Mouse (Mus musculus) midbrain, embryonic 11.5 days (tissue): ENCODE measurements around the gene Ccdc6. TPM values are rescaled to one million over a fixed set of nuclear protein-coding genes. Genes with fewer than 3 reads are reported as not detected.
A peak's percentile ranks its signal among the peaks of the same experiment; 100 is the strongest.

Experiments used
- ATAC-seq: fragments of 200-750 bp; cut with Nextera tagmentation; 2 replicates; pipeline ENCODE4 v1.8.0; 2017; ENCODE audit warnings: moderate TSS enrichment, moderate library complexity; ENCODE audit not compliant: low FRiP score
- DNase-seq: peaks from one replicate; pipeline ENCODE4 v3.0.0; 2015; ENCODE audit warnings: low spot score; ENCODE audit errors: missing footprints
- H3K27ac ChIP-seq: fragments of 300-500 bp; sonication (generic); 2 replicates; pipeline ENCODE4 v1.5.1; 2014; ENCODE audit warnings: low read depth, low read length
- H3K27me3 ChIP-seq: fragments of 300-500 bp; sonication (generic); 2 replicates; pipeline ENCODE4 v1.6.1; 2014; ENCODE audit warnings: mild to moderate bottlenecking, low read length, moderate library complexity, mixed read lengths; ENCODE audit not compliant: control insufficient read depth, insufficient read depth
- H3K36me3 ChIP-seq: fragments of 300-500 bp; sonication (generic); 2 replicates; pipeline ENCODE4 v1.6.1; 2014; ENCODE audit warnings: mild to moderate bottlenecking, low read length, moderate library complexity, mixed read lengths; ENCODE audit not compliant: control insufficient read depth, insufficient read depth
- H3K4me1 ChIP-seq: fragments of 300-500 bp; sonication (generic); 2 replicates; pipeline ENCODE4 v1.6.1; 2014; ENCODE audit warnings: low read length; ENCODE audit not compliant: control insufficient read depth, insufficient read depth
- H3K4me2 ChIP-seq: fragments of 300-500 bp; sonication (generic); 2 replicates; pipeline ENCODE4 v1.6.1; 2014; ENCODE audit warnings: mild to moderate bottlenecking, moderate library complexity
- H3K4me3 ChIP-seq: fragments of 300-500 bp; sonication (generic); 2 replicates; pipeline ENCODE4 v1.5.1; 2014; ENCODE audit warnings: low read depth, low read length
- H3K9ac ChIP-seq: fragments of 300-500 bp; sonication (generic); 2 replicates; pipeline ENCODE4 v1.6.1; 2014; ENCODE audit warnings: low read length
- H3K9me3 ChIP-seq: fragments of 300-500 bp; sonication (generic); 2 replicates; pipeline ENCODE4 v1.6.1; 2016; ENCODE audit warnings: low read length; ENCODE audit not compliant: control insufficient read depth
- WGBS: fragments of 180-500 bp; shearing (Covaris S2); extraction: QIAGEN DNeasy Blood & Tissue Kit; methylation state at CpG from one replicate; pipeline ENCODE4 v1.1.7; 2014; 5-methylcytosine and 5-hydroxymethylcytosine counted together
- polyA plus RNA-seq: library from polyadenylated mRNA; unstranded; fragments of >200 nt; fragmentation: Nextera tagmentation; extraction: Ambion mirVana; gene quantifications from 2 replicates; pipeline ENCODE4 v1.2.1, GENCODE M21; 2014

The Ccdc6 gene
- polyA plus RNA-seq, 1 experiment from 2014 or later: 22.3 TPM

DNA sequence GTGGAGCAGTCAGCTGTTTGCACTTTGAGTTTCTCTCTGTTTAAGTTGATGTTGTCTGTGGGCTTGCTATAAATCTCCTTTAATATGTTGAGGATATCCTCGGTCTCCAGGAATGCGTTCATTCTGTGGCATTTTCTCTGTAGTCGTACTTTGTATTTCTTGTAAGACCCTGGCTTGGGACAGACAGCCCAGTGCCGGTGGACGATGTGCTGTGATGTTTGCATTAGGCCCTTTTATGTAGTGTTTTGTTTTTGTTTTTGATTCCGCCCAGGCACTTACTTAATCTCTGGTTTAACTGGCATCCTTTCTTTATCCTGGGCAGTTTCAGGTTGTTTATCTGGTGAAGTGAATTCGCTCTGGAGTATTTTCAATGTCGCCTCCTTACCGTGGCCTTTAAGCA, 22.5 kb downstream of the Ccdc6 start:
- DNase-seq (peak; percentile 94), ATAC-seq (peak; percentile 25; the same call in 1 of the 2 replicates)
- peak overlapping the region; percentile 46 for H3K9ac ChIP-seq
- peaks cover 27% of the 10 kb centered on the region for H3K4me1 ChIP-seq
- H3K36me3 ChIP-seq: no peaks in the 10 kb centered on the region
- no peaks in the 10 kb centered on the region for H3K9me3 ChIP-seq
- peak overlapping the region; percentile 28; the same call in 1 of the 2 replicates for H3K27ac ChIP-seq
- 26% methylated on average over 9 of the region's 9 CpGs for WGBS
- peak overlapping the region; percentile 8; the same call in 1 of the 2 replicates for H3K4me2 ChIP-seq
- H3K4me3 ChIP-seq: no peak overlapping the region
- H3K27me3 ChIP-seq: no peaks in the 10 kb centered on the region

DNA sequence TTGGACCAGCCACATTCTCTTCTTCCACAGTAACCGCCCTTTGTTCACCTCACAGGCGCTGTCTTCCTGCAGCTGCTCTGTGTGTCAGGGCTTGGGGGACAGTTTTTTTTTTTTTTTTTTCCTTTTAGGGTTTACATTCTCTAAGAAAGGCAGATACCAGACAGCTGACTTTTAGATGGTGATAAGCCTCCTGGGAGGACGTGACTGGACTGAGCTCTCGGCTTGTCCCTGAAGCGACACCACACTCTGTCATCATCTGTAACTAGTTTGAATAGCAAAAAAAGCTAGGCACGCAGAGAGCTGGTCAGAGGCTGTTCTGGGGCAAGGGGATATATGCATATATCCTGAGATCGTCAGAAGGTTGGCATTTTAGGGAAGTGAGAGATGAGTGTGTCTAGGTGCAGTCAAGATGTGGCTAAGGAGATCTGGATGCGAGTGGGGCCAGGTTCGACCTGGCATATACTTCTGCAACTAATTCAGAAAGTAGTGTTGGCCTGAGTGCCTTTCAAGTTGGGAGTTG, 23.0 kb downstream of the Ccdc6 start:
- H3K9ac ChIP-seq: peak overlapping the region; percentile 46
- no peak overlapping the region for H3K4me3 ChIP-seq
- H3K27ac ChIP-seq: peak overlapping the region; percentile 28
- H3K9me3 ChIP-seq: no peaks in the 10 kb centered on the region
- 47% methylated on average over 9 of the region's 9 CpGs for WGBS
- peaks cover 27% of the 10 kb centered on the region for H3K4me1 ChIP-seq
- no peaks in the 10 kb centered on the region for H3K36me3 ChIP-seq
- H3K4me2 ChIP-seq: peak overlapping the region; percentile 8; the same call in 1 of the 2 replicates
- DNase-seq: peak; percentile 89
- no peaks in the 10 kb centered on the region for H3K27me3 ChIP-seq
- ATAC-seq: peak; percentile 75

DNA sequence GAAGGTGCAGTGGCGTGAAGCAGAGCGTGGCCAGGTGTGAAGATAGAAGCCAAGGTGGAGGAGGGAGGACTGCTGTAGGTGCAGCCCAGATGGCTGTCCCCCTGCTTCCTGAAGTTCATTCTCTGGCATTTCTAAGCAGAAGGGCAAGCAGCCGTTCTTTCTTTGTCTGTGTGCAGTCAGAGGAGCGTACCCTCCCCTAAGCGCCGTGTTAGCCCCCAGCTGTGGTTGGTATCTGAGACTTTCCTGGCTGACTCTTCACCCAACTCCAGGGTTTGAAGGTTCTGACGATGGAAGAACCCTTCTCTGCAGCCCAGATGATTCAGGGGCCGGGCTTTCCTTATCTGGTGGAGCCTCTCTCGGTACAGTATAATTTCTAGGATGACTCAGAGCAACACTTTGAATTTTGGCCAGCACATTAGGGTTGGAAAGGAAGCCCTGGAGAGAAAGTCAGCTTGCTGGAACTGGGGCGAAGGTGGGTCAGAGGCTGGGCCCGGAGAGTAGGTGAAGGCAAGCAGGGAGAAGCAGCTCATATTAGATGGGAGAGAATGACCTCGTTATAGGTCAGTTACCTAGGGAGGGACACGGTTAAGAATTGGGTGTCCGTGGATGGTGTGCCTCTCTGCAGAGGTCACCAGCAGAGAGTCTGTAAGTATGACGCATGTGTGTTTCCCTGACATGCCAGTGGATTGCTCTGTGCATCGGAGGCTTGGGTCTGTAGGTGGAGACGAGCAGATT, 23.9 kb downstream of the Ccdc6 start:
- Histone ChIP-seq H3K27me3 (no peaks in the 10 kb centered on the region), H3K4me2 (no peak overlapping the region), H3K9me3 (no peaks in the 10 kb centered on the region), H3K4me1 (peaks cover 27% of the 10 kb centered on the region), H3K36me3 (no peaks in the 10 kb centered on the region), H3K27ac (peak overlapping the region; percentile 28; the same call in 1 of the 2 replicates), H3K4me3 (no peak overlapping the region), H3K9ac (peak overlapping the region; percentile 36; the same call in 1 of the 2 replicates)
- no peak for ATAC-seq
- DNase-seq: no peak
- WGBS: 66% methylated on average over 17 of the region's 17 CpGs

DNA sequence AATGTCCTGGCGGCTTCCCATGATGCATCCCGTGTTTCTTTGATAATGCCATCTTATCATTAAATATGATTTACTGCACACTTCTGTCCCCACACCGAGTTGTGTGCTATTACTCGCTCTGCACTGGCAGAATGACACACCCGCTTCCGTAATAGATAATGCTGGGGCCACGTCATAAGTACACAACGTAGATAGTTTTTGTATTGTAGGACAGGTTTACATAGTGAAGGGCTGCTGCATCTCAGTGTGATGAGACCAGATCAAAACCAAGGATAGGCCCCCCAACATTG, 24.4 kb downstream of the Ccdc6 start:
- Histone ChIP-seq H3K4me3 (no peak overlapping the region), H3K27ac (peak overlapping the region; percentile 28; the same call in 1 of the 2 replicates), H3K4me1 (peaks cover 27% of the 10 kb centered on the region), H3K9me3 (no peaks in the 10 kb centered on the region), H3K27me3 (no peaks in the 10 kb centered on the region), H3K9ac (no peak overlapping the region), H3K36me3 (no peaks in the 10 kb centered on the region), H3K4me2 (no peak overlapping the region)
- WGBS: 91% methylated on average over 8 of the region's 8 CpGs
- no peak for ATAC-seq
- no peak for DNase-seq

DNA sequence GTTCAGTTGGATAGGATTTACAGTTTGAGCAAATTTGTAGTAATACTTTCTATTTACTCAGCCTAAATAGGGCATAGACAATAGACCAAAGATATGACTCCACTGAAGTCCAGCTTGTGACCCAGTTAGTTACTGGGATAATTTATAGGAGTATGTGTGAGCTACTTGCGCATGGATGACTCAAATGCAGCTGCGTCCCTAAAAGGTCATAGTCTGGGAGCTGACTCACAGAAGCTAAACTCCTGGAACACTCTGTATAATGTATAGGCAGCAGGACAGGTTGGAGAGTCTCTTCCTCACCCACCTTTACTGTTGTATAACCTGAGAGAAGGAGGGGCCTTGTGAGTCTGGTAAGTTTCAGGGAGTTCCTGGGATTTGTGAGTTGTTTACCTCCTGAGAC, 26.5 kb downstream of the Ccdc6 start:
- H3K4me1 ChIP-seq: peaks cover 24% of the 10 kb centered on the region
- H3K36me3 ChIP-seq: no peaks in the 10 kb centered on the region
- no peak overlapping the region for H3K4me2 ChIP-seq
- DNase-seq: no peak
- no peak overlapping the region for H3K4me3 ChIP-seq
- ATAC-seq: no peak
- no peak overlapping the region for H3K27ac ChIP-seq
- H3K27me3 ChIP-seq: no peaks in the 10 kb centered on the region
- no peaks in the 10 kb centered on the region for H3K9me3 ChIP-seq
- 97% methylated on average over 2 of the region's 2 CpGs for WGBS
- H3K9ac ChIP-seq: no peak overlapping the region

DNA sequence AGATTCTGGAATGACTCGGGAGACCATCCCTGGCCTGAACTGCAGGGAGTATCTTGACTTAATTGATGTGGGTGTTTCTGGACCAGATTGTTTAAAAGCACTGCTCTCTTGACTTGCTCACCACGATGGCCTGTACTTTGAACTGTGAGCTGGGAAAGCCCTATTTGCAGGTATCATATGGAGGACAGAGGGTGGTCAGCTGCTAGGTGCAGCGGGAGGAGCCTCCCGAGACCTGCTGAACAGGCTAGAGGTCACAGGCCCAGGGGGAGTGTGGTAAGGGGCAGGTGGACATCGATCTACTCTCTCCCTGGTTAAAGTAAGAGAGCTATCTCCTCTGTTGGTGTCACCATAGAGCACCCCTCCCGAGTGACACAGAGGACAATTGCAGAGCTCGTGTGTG, 28.6 kb downstream of the Ccdc6 start:
- Histone ChIP-seq H3K4me1 (peaks cover 7% of the 10 kb centered on the region), H3K27ac (no peak overlapping the region), H3K36me3 (no peaks in the 10 kb centered on the region), H3K27me3 (no peaks in the 10 kb centered on the region), H3K9ac (no peak overlapping the region), H3K9me3 (no peaks in the 10 kb centered on the region), H3K4me3 (no peak overlapping the region), H3K4me2 (no peak overlapping the region)
- ATAC-seq (no peak), DNase-seq (no peak)
- WGBS: 84% methylated on average over 7 of the region's 7 CpGs

DNA sequence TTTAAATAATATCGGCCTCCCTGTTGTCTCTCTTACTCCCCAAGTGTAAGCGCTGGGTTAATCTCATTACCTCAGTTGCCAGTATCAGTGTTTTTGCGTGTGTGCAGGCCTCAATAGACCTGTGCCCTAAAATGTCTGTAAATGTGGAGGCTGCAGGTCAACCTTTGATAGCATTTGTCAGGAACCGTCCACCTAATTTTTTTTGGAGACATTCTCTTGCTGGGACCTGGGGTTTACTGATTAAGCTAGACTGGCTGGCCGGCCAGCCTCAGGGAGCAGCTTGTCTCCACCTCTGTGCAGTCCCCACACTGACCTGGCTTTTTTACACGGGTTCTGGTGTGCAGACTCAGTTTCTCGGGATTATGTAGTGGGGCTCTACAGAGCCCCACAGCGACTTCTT, 30.4 kb downstream of the Ccdc6 start:
- Histone ChIP-seq H3K4me1 (no peaks in the 10 kb centered on the region), H3K27me3 (no peaks in the 10 kb centered on the region), H3K36me3 (no peaks in the 10 kb centered on the region), H3K4me2 (no peak overlapping the region), H3K4me3 (no peak overlapping the region), H3K9me3 (no peaks in the 10 kb centered on the region), H3K9ac (no peak overlapping the region), H3K27ac (no peak overlapping the region)
- 82% methylated on average over 8 of the region's 8 CpGs for WGBS
- DNase-seq (no peak), ATAC-seq (peak; percentile 54; the same call in 1 of the 2 replicates)

DNA sequence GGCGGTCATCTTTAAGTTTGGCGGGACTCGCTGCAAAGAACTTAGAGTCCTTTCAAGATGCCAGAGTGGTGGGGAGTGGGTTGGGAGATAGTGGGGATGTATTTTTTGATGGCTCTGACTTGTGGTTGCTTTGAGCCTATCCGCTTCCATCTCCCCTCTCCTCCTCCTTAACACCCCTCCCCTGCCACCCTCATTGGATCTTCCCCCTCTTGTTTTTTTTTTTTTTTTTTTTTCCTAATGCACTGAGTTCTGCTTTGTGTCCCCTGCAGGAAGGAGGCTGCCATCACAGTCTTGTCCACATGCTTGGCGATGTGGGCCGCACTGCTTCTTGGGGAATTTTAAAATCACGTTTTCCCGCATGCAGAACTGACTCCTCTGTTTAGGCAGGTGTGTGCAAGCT, 31.5 kb downstream of the Ccdc6 start:
- Histone ChIP-seq H3K27ac (no peak overlapping the region), H3K36me3 (no peaks in the 10 kb centered on the region), H3K27me3 (no peaks in the 10 kb centered on the region), H3K9me3 (no peaks in the 10 kb centered on the region), H3K4me3 (no peak overlapping the region), H3K4me2 (no peak overlapping the region), H3K4me1 (no peaks in the 10 kb centered on the region), H3K9ac (no peak overlapping the region)
- DNase-seq (no peak), ATAC-seq (no peak)
- WGBS: 91% methylated on average over 8 of the region's 8 CpGs

DNA sequence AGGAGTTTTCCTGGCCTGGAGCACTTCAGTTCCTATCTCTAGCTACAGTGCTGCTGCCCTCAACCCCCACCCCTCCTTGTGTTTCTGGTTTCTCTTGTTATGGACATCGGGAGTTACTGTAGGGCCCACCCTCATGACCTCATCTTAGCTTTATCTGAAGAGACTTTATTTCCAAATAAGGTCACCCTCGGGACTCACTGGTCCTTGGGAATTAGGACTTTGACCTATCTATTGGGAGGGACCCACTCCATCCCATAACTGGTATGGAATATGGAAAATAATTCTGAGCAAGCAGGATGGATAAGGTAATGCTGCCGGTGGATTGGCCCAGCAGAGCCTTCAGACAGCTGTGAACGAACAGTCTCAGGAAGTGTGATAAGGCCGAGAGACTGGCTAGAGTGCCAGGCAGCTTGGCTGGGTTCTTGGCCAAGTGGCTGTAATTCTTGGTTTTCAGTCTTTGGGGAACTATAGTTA, 35.2 kb downstream of the Ccdc6 start:
- no peak for DNase-seq
- Histone ChIP-seq H3K27ac (no peak overlapping the region), H3K4me3 (no peak overlapping the region), H3K4me2 (no peak overlapping the region), H3K9me3 (no peaks in the 10 kb centered on the region), H3K27me3 (no peaks in the 10 kb centered on the region), H3K9ac (no peak overlapping the region), H3K36me3 (no peaks in the 10 kb centered on the region), H3K4me1 (no peaks in the 10 kb centered on the region)
- WGBS: 89% methylated on average over 5 of the region's 5 CpGs
- no peak for ATAC-seq
